Mouse (Mus musculus) adrenal gland, adult (tissue): ENCODE results near the gene Nuak1.

Experiments used
- DNase-seq, 2 experiments: peaks; one replicate each; pipeline ENCODE4 v3.0.0; 2022 to 2023; ENCODE audit warnings: low spot score in 1 of 2; ENCODE audit not compliant: inconsistent age in 2 of 2

Nuak1 gene

DNA sequence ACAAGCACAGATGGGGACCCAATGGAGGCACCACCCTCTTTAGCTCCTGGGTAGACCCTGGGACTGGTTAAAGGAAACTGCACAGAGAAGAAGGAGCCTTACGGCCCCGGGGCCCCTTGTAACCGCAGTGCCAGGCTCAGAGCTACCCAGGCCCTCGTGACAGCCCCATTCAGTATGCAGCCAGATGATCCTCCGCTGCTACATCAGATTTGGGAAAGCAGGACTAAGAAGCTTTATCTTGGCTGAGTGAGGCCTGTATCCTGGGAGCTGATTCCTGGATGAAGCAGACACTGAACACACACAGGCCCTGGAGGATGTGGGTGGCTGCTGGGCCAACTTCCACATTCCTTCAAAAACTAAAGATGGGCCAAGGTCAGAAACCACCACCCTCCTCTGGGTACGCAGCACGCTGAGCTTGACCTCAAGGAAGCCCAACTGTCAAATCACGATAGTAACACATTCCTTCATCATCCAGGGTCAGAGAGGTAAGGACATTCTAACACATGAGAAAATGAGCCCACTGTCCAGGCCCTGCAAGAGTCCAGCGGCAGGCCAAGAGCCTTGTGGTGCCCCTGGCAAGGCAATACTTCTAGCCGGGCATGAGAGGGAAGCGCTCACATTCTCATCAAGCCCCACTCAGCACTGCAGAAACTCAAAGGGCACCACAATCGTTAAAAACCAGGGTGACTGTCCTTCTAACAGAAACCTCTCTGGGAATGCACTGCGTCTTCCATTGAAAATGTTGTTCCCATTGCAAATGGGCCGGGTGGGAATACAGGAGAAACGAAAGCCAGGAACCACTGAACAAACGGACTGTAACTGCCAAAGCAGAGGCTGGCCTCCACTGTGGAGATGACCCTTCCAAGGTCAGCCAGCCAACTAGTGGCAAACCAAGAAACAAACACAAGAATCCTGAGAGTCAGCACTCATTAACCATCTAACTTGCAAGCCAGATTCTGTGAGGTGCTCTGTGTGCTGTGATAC, 29.0 kb downstream of the Nuak1 start:
- peak; percentile 55 to 78 for DNase-seq

DNA sequence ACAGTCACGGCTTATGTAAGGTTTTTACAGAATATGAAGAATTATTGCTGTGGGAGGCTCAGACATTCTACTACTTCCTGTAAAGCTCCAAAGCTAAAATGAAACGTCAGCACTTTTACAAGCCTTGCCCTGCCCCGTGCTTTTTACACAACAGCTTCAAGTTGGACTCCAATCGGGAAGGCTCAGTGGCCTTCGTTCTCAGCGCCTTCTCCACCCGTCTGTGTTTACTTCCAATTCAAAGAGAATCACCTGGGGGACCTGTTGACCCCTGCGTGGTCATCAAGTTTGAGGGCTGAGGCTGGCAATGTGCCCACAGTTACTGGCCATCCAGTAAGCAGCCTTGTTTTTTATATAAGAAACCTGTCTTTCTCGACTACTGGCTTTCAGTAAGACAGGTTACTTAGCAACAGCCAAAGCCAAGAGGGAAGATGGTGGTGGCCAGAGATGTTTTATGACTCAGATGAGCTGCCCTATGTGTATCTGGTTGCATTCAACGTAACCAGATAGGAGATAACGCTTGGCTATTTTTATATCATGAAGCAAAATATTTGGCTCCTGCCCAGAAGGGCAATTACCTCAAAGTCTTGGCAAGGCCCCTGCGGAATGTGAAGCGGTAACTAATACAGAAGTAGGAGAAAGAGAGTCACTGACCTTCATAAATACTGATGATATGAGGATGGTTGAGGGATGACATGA, 31.3 kb downstream of the Nuak1 start:
- DNase-seq: peak; percentile 78 to 92

DNA sequence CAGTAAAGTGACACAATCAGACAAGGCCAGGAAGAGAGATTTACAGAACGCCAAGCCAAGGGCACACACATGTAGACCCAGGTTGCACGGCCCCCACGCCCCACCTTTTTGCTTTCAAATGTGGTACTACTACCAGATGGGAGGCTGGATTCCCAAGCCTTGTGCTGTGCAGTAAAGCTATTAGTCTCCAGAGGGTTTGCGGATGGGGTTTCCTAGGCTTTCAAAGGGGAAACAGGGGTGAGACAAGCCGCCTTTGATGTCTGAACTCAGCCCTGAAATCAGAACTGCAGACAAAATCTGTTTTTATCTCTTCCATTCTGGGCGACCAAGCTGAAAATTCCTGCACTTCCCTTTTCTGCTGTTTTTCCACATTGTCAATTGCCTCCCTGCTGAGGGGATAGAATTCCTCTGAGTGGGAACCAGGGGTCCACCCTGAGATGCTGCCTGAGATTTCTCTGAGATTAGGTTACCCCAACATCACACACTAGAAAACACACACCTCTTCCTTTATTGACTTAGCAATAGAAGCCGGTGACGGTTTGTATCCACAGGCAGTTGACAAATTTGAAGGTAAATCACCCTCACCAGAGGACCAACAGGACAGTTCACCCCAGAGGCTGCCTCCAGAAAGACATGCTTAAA, 35.1 kb downstream of the Nuak1 start:
- peak in 1 of 2 experiments; percentile 79 for DNase-seq

GRCm38 (mm10) chr10:84401907-84402371, 38.5 kb downstream of the Nuak1 start:
- no peak for DNase-seq

DNA sequence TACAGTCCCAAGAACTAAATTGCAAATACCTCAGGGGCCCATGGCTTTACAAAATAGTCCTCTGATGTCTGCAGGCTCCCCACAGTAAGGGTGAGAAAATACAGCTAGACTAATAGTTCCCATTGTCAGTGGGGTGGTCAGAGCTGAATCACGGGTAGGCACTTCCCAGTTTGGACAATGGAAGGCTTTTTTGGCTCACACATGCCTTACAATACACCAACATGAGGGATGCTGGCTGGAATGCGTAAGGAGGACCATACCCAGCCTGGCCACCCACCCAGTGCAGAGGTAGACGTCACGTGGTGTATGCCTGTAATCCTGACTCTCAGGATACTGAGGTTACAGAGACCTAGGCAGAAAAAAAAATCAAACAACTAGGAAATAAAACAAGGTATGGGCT, 39.2 kb downstream of the Nuak1 start:
- DNase-seq: no peak

DNA sequence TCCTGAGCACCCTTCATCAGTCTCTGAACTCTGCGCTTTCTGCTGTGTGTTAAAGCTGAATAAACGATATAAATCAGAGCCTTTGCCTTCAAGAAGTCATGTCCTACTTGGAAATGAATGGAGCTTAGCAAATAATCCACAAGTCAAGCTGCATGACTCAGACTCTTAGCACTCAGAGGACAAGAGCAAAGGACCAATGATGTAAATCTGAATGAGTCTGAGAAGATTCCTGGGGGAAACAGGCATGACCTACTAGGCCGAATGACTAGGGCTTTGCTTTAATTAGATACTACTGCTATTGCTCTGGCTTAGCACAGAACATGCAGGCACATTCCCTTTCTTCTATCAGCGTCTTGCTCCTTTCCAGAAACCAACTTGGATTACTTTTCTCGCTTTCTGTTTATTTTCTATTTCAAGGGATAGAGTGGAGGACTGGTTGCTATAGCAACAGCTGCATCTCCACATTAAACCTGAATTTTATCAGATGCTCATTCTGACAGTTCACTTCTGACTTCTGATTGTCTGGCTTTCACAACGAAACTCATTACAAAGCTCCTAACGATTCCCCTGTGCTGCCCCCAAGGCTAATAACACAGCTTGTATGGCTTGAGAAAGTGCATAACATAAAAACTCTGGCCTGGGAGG, 40.2 kb downstream of the Nuak1 start:
- DNase-seq: no peak

DNA sequence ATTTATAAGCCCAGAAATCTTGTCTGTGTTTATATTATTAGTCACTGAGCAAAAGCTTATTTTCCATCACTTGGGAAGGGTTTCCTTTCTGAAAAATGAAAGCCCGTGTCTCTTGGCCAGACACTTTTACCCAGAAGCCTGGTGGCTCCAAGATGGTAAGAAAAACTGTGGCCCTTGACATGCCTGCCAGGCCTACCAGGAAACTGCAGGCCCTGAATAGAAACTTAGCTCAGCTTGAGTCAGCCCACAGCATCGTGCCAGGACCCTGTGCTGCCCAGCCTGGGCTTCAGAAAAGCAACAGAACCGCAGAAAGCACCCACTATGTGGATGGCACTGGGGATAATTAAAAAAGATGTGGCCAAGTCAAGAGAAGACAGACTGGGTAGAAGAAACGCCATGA, 43.1 kb downstream of the Nuak1 start:
- DNase-seq: no peak

GRCm38 (mm10) chr10:84395885-84396659, 44.3 kb downstream of the Nuak1 start:
- DNase-seq: no peak

- no peak for DNase-seq
Observed at GRCm38 (mm10) chr10:84395259-84395658, 45.1 kb downstream of the Nuak1 start.

DNA sequence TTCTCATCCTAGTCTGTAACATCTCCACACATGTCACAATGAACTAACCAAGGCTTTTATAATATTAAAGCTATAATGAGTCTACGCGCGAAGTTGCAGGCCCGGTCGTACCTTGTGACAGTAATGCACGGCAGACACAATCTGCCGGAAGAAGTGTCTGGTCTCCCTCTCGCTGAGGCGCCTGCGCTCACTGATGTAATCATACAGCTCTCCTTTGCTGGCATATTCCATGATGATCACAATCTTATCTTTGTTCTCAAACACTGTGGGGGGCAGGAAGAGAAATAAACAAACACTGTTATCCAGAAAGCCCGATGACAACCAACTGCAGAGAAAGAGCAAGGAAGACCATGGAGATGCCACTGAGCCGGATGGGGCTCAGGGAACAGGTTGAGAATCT, 46.5 kb downstream of the Nuak1 start:
- DNase-seq: no peak

DNA sequence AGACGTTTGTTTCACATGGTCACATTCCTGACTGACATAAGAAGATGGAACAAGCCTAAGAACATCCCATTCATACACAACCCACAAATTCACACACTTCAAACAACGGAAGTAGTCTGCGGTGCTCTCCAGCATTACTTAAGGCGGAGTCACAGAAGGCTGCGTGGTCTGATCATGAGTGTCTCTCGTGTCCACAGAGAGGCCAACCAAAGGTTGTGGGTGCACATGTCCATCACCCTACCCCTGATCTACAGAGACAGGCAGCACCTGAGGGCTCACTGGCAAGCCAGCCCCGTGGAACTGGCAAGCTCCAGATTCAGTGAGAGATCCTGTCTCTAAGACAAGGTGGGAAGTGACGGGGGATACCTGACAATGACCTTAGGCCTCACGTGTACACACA, 47.0 kb downstream of the Nuak1 start:
- no peak for DNase-seq

DNA sequence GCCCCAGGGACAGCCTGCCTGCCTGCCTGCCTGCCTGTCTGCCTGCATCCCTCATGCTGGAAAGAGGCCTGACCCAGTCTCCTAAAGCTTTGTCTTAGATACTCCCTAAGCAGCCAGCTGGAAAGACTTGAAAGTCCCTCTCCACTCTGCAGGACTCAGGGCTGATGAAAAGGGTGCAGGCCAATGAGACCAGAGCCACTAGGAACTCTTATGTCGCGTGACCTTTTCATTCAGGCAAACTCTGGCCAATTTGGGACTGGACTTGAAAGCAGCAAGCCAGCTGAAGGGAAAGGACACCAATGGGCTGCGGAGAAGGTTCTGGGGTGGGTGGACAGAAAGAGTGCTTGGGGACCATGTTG, 47.7 kb downstream of the Nuak1 start:
- no peak for DNase-seq

DNA sequence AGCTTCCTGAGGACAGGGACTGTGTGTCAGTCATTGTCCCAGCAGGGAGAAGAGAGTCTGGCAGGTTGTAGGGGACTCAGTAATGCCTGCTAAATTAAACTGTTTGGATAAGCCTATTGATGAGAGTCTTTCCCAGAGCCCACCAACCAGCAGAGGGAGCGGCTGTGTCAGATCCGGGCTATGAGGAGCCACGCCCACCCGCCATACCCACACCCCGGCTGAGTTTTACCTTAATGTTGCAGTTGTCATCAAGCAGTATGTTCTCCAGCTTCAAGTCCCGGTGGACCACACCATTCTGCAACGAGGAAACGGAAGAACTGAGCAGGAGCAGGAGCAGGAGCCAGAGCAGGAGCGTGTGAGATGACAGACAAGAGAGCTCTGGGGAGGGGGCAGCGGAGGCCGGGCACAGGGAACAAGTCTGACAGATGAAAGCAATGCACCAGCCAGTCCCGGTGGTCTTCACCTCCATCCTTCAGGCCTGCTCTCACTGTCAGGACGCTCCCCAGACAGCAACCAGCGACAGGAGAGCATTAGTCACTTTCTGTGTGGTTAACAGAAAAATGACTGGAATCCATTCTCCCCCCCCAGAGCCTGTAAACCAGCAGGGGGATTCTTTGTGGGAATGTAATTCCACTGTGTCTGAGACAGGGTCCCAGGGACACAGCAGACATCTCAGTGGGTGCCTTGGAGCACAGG, 48.2 kb downstream of the Nuak1 start:
- no peak for DNase-seq

- DNase-seq: no peak
Observed at GRCm38 (mm10) chr10:84389707-84390106, 50.7 kb downstream of the Nuak1 start.

DNA sequence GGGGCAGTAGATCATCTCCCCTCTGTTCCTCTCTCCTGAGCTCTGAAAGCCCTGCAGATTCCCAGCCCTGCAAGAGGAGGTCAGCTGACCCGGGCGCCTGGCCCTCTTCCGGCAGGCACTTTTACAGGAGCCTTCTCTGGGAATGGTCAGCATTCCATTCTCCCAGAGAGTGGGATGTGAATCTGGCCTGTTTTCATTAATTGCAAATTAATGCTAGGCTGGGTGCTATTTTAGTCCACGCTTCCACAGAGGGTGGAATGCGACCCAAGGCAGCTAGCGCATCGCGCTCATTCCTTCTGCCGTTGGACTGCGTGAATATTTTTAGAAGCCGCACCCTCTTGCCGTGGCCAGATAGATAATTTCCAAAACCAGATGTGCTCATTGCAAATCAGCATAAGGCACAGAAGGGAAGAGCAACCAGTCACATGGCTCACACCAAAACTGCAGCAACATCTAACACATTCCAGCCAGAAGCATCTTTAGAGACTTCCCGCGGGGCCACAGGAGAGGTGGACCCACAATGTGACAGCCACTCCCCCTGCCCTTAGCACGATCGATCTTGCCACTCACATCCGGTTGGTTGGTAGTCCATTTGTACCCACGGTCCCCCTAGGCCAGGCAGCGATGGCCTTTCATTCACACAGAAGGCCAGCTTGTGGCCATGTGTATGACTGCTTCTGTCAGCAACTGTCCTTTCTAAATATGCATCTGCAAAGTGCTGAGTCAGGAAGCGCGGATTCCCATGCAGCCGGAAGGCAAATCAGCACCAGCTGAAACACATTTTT, 51.8 kb downstream of the Nuak1 start:
- DNase-seq: no peak

GRCm38 (mm10) chr10:84387338-84387737, 53.1 kb downstream of the Nuak1 start:
- DNase-seq: no peak

DNA sequence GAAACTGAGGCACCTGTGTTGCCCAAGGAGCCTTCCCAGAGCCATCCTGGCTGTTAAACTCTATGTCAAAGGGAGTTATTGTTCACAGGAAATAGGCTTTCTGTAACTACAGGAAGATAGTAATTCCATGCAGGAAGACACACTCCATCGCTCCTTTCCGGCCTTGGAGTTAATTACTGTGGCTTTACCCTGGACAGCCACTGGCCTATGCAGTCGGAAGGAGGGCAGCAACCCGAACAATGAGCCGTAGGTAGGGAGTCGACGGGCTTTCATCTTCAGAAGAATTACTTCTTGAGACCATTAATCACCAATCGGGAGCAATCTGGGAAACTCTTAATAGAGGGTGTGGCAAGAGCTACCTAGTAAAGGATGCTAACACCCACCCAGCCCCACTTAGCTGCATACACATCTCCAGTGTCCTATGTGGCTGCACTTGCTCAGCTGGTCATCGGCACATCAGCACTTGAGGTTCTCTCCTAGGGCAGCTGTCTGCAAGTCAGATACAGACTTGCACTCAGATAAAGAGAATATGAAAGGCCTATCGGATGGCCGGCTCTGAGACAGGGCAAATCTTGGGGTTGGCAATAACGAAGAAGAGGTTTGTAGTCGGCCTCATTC, 53.7 kb downstream of the Nuak1 start:
- DNase-seq: no peak

DNA sequence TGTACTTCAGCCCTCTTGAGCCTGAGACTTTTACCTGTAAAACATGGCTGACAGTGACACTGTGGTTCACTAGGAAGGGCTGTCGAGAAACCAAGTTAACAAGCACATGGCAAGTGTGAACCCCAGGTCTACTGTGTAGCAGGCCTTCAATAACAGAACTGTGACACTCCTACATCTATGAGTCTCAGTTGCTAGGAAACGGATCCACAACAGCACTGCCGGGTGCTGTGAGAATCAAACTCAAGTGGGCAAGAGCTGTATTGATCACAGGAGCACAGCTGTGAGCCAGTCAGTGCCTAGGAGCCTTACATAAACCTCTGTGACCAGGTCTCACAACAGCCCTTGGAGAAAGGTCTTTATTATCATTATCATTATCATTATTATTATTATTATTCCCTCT, 54.2 kb downstream of the Nuak1 start:
- no peak for DNase-seq

GRCm38 (mm10) chr10:84384761-84385160, 55.6 kb downstream of the Nuak1 start:
- DNase-seq: no peak
